Mouse (Mus musculus) splenic B cell, adult 2 months (primary cell): ENCODE measurements around the gene Gja8.

Experiments
- DNase-seq: peaks from one replicate; pipeline ENCODE4 v3.0.0-alpha.2; 2011; ENCODE audit warnings: low read depth, low spot score
- H3K27me3 ChIP-seq: 2 replicates; pipeline ENCODE4 v1.6.1; 2012; ENCODE audit warnings: mild to moderate bottlenecking, low read length, moderate library complexity, mixed read lengths; ENCODE audit not compliant: control insufficient read depth, poor library complexity, insufficient read depth, severe bottlenecking
- H3K36me3 ChIP-seq: 2 replicates; pipeline ENCODE4 v1.6.1; 2012; ENCODE audit warnings: mild to moderate bottlenecking, low read length, moderate library complexity, mixed read lengths; ENCODE audit not compliant: control insufficient read depth, poor library complexity, insufficient read depth, severe bottlenecking

Gene Gja8

GRCm38 (mm10) chr3:96904851-96905541, 20.8 kb downstream of the Gja8 start, which contains the start of gene Gpr89:
TSS of gene Gpr89 (minus strand) at chr3:96905346.
- Histone ChIP-seq H3K36me3 (no peaks in the 10 kb centered on the region), H3K27me3 (no peaks in the 10 kb centered on the region)
- peak; percentile 94 for DNase-seq

DNA sequence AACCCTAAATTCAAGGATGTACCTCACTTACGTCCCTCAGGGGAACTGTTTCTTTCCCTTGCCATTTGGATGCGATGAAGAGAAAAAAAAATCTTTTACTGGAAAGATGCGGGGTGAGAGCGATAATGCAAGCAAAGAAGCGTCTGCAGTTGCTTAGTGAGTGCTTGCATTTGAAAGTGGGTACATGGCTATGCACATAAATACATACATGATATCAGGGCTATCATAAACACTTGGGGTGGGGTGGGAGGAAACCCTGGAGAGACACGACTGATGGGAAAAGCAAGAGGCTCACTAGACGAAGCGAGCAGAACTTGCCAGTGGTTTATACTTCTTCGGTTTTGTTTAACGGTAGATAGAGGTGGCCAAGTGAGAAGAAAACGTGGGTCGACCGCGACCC, 21.4 kb downstream of the Gja8 start, which contains the start of gene Gja5:
Gene Gja5, plus strand, starts transcription at position 301 of the 400 bp plus-strand sequence.
- DNase-seq = no peak
- no peaks in the 10 kb centered on the region for H3K27me3 ChIP-seq
- no peaks in the 10 kb centered on the region for H3K36me3 ChIP-seq

DNA sequence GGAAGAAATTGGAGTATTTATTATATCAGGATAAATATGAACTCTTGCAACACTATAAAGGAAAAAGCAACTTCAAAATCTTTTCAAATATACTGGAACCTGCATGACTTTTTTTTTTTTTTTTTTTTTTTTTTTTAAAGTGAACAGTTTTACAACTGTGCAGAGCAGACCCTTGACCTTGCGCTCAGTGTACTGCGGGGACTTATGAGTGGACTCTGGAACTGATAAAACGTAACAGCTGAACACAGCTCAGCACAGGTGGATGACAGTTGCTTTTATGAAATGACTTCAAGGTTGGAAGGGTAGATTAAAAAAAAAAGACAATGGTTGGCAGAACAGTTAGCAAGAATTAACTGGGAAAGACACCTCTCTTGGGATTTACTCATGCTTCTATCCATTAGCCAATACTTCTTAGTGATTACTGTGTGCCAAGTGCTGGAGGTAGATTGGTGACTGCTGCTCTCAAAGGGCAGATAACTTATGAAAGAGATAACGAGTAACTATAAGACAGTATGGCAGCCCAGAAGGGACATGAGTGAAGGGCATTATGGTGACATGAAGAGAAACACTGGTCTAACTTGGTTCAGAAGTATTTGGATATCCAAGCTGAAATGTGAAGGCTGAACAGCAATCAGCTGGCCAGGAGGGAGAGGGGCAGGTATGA, 23.4 kb downstream of the Gja8 start:
- Histone ChIP-seq H3K27me3 (no peaks in the 10 kb centered on the region), H3K36me3 (no peaks in the 10 kb centered on the region)
- no peak for DNase-seq

- Histone ChIP-seq H3K36me3 (peaks cover 8% of the 10 kb centered on the region), H3K27me3 (no peaks in the 10 kb centered on the region)
- no peak for DNase-seq
These were observed 42.1 kb downstream of the Gja8 start for GRCm38 (mm10) chr3:96883690-96884089.

GRCm38 (mm10) chr3:96882061-96882849, 43.6 kb downstream of the Gja8 start:
- peaks cover 6% of the 10 kb centered on the region; the same call in 1 of the 2 replicates for H3K36me3 ChIP-seq
- no peaks in the 10 kb centered on the region for H3K27me3 ChIP-seq
- DNase-seq = no peak

GRCm38 (mm10) chr3:96881557-96881956, 44.3 kb downstream of the Gja8 start:
- H3K36me3 ChIP-seq = peaks cover 6% of the 10 kb centered on the region; the same call in 1 of the 2 replicates
- H3K27me3 ChIP-seq = no peaks in the 10 kb centered on the region
- DNase-seq = no peak

- H3K36me3 ChIP-seq = peaks cover 6% of the 10 kb centered on the region; the same call in 1 of the 2 replicates
- H3K27me3 ChIP-seq = no peaks in the 10 kb centered on the region
- no peak for DNase-seq
These were observed 45.4 kb downstream of the Gja8 start for GRCm38 (mm10) chr3:96880385-96880784.

DNA sequence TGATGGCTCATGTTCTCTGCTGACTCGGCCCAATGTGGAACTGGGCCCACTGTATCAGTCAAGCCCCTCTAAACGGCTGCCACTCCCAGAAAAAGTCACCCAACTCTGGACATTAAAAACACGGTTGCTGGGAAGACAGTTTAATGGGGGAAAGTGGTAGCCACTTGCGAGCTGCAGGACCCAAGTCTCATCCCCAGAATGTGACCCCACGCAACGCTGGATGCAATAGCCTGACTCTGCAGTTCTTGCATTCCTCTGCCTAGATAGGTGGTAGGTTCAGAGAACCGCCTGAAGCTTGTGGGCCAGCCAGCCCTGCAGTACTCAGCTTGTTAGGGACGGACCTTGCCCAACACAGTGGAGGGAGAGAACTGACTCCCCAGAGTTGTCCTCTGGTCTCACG, 46.3 kb downstream of the Gja8 start:
- DNase-seq = no peak
- Histone ChIP-seq H3K36me3 (peaks cover 6% of the 10 kb centered on the region), H3K27me3 (no peaks in the 10 kb centered on the region)

GRCm38 (mm10) chr3:96874808-96875571, 50.8 kb downstream of the Gja8 start:
- H3K36me3 ChIP-seq = peaks cover 3% of the 10 kb centered on the region
- H3K27me3 ChIP-seq = no peaks in the 10 kb centered on the region
- no peak for DNase-seq

- Histone ChIP-seq H3K27me3 (no peaks in the 10 kb centered on the region), H3K36me3 (peaks cover 3% of the 10 kb centered on the region)
- DNase-seq = no peak
These were observed 53.3 kb downstream of the Gja8 start for GRCm38 (mm10) chr3:96872501-96872900.

DNA sequence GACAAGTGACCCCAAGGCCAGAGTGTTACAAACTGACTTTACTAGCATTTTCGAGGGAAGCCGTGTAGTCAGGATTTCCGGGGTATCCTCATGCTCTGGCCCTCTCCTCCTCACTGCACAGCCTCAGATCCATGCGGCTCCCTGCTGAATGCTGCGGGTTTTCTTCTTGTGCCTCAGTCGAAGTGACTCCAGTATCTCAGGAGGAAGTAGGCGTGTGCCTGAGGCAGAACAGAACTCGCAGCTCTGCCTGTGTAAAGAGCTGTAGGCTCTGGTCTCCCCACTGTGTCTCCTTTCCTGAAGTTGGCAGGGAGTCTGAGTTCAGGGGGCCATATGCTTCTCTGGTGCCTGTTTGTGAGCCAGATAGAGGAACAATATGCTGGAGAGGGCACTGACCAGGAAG, 54.8 kb downstream of the Gja8 start:
- Histone ChIP-seq H3K36me3 (peaks cover 3% of the 10 kb centered on the region), H3K27me3 (no peaks in the 10 kb centered on the region)
- no peak for DNase-seq

- no peak for DNase-seq
- Histone ChIP-seq H3K36me3 (peaks cover 2% of the 10 kb centered on the region), H3K27me3 (no peaks in the 10 kb centered on the region)
These were observed 55.5 kb downstream of the Gja8 start for GRCm38 (mm10) chr3:96870270-96870669.

DNA sequence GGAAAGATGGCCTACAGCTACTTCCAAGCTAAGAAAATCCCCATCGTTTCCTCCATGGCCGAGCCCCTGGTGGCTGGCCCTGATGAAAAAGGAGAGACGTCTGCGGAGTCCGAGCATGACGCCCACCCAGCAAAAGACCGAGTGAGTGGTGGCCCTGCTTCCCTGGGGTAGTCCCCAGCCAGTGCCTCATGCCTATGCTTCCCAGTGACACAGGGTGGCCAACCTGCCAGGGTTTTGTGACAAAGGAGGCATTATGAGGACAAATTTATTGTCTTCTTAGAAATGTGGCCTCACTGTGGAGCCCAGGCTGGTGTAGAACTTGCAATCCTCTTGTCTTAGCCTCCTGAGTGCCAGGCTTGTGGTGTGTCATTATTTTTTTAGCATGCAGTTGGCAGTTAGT, 56.7 kb downstream of the Gja8 start:
- no peaks in the 10 kb centered on the region; the same call in none of the 2 replicates for H3K36me3 ChIP-seq
- no peaks in the 10 kb centered on the region for H3K27me3 ChIP-seq
- no peak for DNase-seq

DNA sequence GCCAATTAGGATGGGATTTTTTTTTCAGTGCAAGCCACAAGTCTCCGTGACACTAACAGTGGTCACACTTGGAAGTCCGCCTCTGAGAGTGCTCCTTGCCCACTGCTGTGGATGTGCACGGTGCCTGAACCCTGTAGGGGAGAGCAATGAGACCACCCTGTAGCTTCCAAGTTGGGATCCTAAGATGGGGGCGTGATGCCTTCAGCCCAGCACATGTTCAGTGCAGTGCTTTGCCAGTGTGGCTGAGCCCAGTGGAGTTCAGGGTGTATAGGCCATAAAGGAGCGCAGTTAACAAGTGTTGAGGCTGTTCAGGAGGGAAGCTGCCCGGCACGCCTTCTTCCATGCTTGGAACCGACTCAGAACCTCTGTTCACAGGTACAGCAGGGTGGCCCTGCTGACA, 57.3 kb downstream of the Gja8 start:
- H3K36me3 ChIP-seq = no peaks in the 10 kb centered on the region; the same call in none of the 2 replicates
- DNase-seq = no peak
- no peaks in the 10 kb centered on the region for H3K27me3 ChIP-seq
